Mouse (Mus musculus): ENCODE results near the gene Treh. TPM values are rescaled to one million over a fixed set of nuclear protein-coding genes. Genes with fewer than 3 reads are reported as not detected.

Treh gene
- total and polyA plus RNA-seq, 2 experiments from 2014 or later: not detected

DNA sequence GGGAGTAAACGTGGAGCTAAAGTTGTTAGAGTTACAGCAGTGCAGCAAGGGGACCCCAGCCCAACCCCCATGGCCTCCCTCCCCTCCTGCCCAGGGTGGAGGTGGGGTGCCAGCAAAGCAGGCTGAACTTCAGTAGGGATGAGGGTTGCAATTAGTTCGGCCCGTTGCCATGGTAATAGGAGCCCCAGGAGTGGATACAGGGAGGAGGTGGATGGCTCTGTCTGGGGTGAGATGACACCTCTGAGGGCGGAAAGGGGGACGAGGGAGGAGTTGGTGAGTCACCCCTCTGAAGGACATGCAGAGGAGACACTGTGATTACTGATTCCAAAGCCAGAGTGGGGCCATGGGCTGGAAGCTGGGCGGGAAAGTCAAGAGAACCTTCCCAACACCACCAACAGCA, 35.9 kb downstream of the Treh start:
- Histone ChIP-seq H3K9me3 (ENCODE audit: low read length) (no peaks in the 10 kb centered on the region), H3K27me3 (ENCODE audit: insufficient read depth, low read length) (no peaks in the 10 kb centered on the region), H3K4me1 (ENCODE audit: insufficient read depth) (no peaks in the 10 kb centered on the region; the same call in 1 of the 2 replicates), H3K27ac (ENCODE audit: low read depth, low read length) (no peak overlapping the region), H3K36me3 (ENCODE audit: insufficient read depth) (peaks cover 72% of the 10 kb centered on the region), H3K4me2 (ENCODE audit: low read depth) (no peak overlapping the region), H3K4me3 (ENCODE audit: low read depth, low read length) (no peak overlapping the region), H3K9ac (no peak overlapping the region)
- no peak for TF ChIP-seq CTCF (IDR thresholded peaks at IDR 0.05; ENCODE audit: low read depth)
- ATAC-seq: 0 out of 2 replicates have a peak, but pooled peaks have one; percentile 21
- 19% methylated on average over 6 of the region's 6 CpGs for WGBS
- DNase-seq: no peak

DNA sequence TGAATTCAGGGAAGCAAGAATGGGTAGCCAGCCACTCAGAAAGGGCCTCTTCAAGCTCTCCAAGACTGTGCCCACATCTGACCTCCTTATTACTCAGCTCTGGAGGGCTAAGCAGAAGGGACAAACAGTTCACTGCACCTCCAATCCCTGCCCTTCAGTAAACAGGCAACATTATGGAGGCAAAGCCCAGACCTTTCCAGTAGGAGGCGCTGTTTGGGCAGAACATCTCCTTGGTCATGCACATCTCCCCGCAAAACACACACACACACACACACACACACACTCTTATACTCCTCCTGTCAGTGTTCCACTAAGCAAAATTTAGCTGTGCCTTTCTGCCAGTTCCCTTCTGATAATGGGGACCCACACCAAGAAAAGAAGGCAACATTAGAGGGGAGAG, 36.6 kb downstream of the Treh start:
- Histone ChIP-seq H3K4me1 (ENCODE audit: insufficient read depth) (no peaks in the 10 kb centered on the region; the same call in 1 of the 2 replicates), H3K4me3 (ENCODE audit: low read depth, low read length) (no peak overlapping the region), H3K4me2 (ENCODE audit: low read depth) (no peak overlapping the region), H3K27me3 (ENCODE audit: insufficient read depth, low read length) (no peaks in the 10 kb centered on the region), H3K9ac (no peak overlapping the region), H3K27ac (ENCODE audit: low read depth, low read length) (no peak overlapping the region), H3K9me3 (ENCODE audit: low read length) (no peaks in the 10 kb centered on the region), H3K36me3 (ENCODE audit: insufficient read depth) (peaks cover 76% of the 10 kb centered on the region)
- WGBS: 45% methylated on average over 2 of the region's 2 CpGs
- DNase-seq (peak; percentile 53), ATAC-seq (peak; percentile 42)
- peak; percentile 71 for TF ChIP-seq CTCF (IDR thresholded peaks at IDR 0.05; ENCODE audit: low read depth)

DNA sequence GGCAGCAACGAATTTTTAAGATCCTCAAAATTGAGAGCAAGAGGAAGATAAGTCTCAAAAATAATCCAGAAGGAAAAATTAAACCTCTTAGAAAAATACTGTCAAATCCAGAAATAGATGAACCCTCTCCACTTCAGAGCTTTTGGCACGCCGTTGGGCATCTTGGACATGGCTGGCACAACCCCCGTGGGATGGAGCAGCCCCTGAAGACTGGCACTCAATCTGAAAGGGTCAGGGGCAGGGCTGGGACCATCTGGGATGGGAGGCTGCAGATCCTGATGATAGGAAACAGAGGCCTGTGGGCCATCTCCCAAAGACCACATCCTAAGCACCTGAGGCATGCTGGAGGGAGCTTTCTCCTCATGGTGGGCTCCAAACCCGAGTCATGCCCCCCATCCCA, 37.2 kb downstream of the Treh start:
- no peak overlapping the region for H3K27ac ChIP-seq (ENCODE audit: low read depth, low read length)
- DNase-seq (no peak), ATAC-seq (no peak)
- no peaks in the 10 kb centered on the region; the same call in 1 of the 2 replicates for H3K4me1 ChIP-seq (ENCODE audit: insufficient read depth)
- WGBS: 68% methylated on average over 5 of the region's 5 CpGs
- no peaks in the 10 kb centered on the region for H3K27me3 ChIP-seq (ENCODE audit: insufficient read depth, low read length)
- peaks cover 75% of the 10 kb centered on the region for H3K36me3 ChIP-seq (ENCODE audit: insufficient read depth)
- H3K4me3 ChIP-seq (ENCODE audit: low read depth, low read length): no peak overlapping the region
- H3K4me2 ChIP-seq (ENCODE audit: low read depth): no peak overlapping the region
- no peak for TF ChIP-seq CTCF (IDR thresholded peaks at IDR 0.05; ENCODE audit: low read depth)
- H3K9me3 ChIP-seq (ENCODE audit: low read length): no peaks in the 10 kb centered on the region
- no peak overlapping the region for H3K9ac ChIP-seq

DNA sequence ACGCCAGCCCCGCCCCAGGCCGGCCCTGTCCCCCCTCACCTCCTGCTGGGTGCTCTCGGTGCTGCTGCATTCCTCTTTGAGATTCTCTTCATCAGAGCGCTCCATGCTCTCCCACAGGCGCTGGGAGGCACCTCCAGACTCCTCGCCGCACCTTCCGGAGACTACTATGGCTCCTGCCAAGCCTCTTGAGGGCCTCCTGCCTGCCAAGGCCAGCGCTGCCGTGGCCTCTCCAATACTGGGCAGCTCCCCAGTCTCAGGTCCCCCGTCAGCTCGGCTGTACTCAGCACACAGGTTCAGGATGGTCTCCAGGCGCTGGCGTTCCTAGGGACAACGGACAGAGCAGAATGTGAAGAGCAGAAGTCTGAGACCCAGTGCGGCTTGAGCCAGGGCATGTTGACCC, 38.6 kb downstream of the Treh start:
- DNase-seq (no peak), ATAC-seq (no peak)
- TF ChIP-seq CTCF (IDR thresholded peaks at IDR 0.05; ENCODE audit: low read depth): no peak
- no peak overlapping the region for H3K4me2 ChIP-seq (ENCODE audit: low read depth)
- H3K4me1 ChIP-seq (ENCODE audit: insufficient read depth): no peaks in the 10 kb centered on the region; the same call in 1 of the 2 replicates
- H3K9me3 ChIP-seq (ENCODE audit: low read length): no peaks in the 10 kb centered on the region
- no peak overlapping the region for H3K27ac ChIP-seq (ENCODE audit: low read depth, low read length)
- H3K36me3 ChIP-seq (ENCODE audit: insufficient read depth): peaks cover 76% of the 10 kb centered on the region
- WGBS: 67% methylated on average over 17 of the region's 17 CpGs
- no peaks in the 10 kb centered on the region for H3K27me3 ChIP-seq (ENCODE audit: insufficient read depth, low read length)
- no peak overlapping the region for H3K9ac ChIP-seq
- H3K4me3 ChIP-seq (ENCODE audit: low read depth, low read length): no peak overlapping the region

DNA sequence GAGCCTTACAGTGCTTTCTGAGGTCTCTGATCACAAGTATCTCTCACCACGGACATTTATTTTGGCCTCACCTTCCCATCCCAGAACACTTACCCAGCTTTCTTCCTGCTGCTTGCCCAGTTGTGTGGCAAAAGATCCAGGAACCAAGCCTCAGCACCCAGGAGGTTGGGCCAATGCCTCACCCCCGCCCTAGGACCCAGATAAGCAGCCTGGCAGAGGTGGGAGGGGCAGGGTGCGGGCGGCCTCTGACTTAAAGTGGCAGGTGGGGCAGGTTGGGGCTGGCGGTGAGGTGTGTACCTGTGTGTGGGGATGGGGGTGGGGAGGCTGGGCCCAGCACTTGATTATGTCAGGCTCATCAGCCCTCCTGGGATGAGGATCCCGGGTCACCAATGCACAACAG, 40.0 kb downstream of the Treh start:
- no peaks in the 10 kb centered on the region for H3K9me3 ChIP-seq (ENCODE audit: low read length)
- H3K27me3 ChIP-seq (ENCODE audit: insufficient read depth, low read length): no peaks in the 10 kb centered on the region
- H3K27ac ChIP-seq (ENCODE audit: low read depth, low read length): no peak overlapping the region
- peaks cover 76% of the 10 kb centered on the region for H3K36me3 ChIP-seq (ENCODE audit: insufficient read depth)
- no peaks in the 10 kb centered on the region; the same call in 1 of the 2 replicates for H3K4me1 ChIP-seq (ENCODE audit: insufficient read depth)
- no peak overlapping the region for H3K4me3 ChIP-seq (ENCODE audit: low read depth, low read length)
- no peak overlapping the region for H3K9ac ChIP-seq
- no peak for TF ChIP-seq CTCF (IDR thresholded peaks at IDR 0.05; ENCODE audit: low read depth)
- ATAC-seq (no peak), DNase-seq (no peak)
- WGBS: 89% methylated on average over 6 of the region's 6 CpGs
- no peak overlapping the region for H3K4me2 ChIP-seq (ENCODE audit: low read depth)

DNA sequence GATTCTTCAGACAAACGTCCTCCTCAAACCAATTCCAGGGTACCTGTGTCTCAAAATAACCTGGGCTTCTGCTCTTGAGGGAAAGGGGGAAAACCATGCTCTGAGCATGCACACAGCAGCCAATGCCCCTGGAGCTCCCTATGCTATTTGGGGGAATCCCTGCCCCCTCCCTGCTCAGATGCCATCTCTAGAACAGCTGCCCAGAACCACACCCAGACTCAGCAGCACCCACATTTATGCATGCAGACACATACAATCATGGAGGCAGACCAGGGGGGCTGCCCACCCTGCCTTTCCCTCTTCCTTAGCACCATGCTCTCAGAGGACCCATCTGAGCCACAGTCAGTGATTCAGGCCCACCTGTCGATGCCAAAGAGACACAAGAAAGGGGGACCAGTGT, 40.5 kb downstream of the Treh start:
- no peaks in the 10 kb centered on the region for H3K9me3 ChIP-seq (ENCODE audit: low read length)

DNA sequence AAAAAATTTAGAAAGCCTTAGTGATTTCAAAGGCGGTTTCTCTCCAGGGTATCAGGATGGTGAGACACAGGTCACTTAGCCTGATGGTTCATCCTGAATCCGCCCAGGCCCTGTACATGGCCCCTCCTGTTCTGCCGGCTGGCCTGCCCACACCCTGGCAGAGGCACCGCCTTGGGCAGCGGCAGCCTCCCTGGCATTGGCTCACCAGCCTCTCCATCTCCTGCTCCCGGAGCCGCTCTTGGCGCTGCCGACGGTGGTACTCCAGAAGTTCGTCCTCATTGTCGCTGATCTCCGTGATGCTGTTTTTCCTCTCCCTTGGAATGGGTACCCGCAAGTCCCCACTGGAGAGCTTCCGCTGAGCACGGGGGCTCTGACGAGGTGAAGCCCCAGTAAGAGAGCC, 42.1 kb downstream of the Treh start:
- peaks cover 77% of the 10 kb centered on the region for H3K36me3 ChIP-seq (ENCODE audit: insufficient read depth)
- TF ChIP-seq CTCF (IDR thresholded peaks at IDR 0.05; ENCODE audit: low read depth): no peak
- H3K27ac ChIP-seq (ENCODE audit: low read depth, low read length): no peak overlapping the region
- no peak for DNase-seq
- no peak overlapping the region for H3K9ac ChIP-seq
- 81% methylated on average over 17 of the region's 17 CpGs for WGBS
- H3K4me1 ChIP-seq (ENCODE audit: insufficient read depth): peaks cover 10% of the 10 kb centered on the region
- no peak overlapping the region for H3K4me3 ChIP-seq (ENCODE audit: low read depth, low read length)
- no peaks in the 10 kb centered on the region for H3K9me3 ChIP-seq (ENCODE audit: low read length)
- ATAC-seq: no peak
- H3K4me2 ChIP-seq (ENCODE audit: low read depth): no peak overlapping the region
- H3K27me3 ChIP-seq (ENCODE audit: insufficient read depth, low read length): no peaks in the 10 kb centered on the region

More for the DNA sequence above, 40.5 kb downstream of the Treh start:
- Histone ChIP-seq H3K27me3 (ENCODE audit: insufficient read depth, low read length) (no peaks in the 10 kb centered on the region), H3K4me2 (ENCODE audit: low read depth) (no peak overlapping the region), H3K36me3 (ENCODE audit: insufficient read depth) (peaks cover 77% of the 10 kb centered on the region), H3K9ac (no peak overlapping the region), H3K4me3 (ENCODE audit: low read depth, low read length) (no peak overlapping the region), H3K4me1 (ENCODE audit: insufficient read depth) (no peaks in the 10 kb centered on the region), H3K27ac (ENCODE audit: low read depth, low read length) (no peak overlapping the region)
- TF ChIP-seq CTCF (IDR thresholded peaks at IDR 0.05; ENCODE audit: low read depth): no peak
- ATAC-seq (no peak), DNase-seq (no peak)
- 76% methylated on average over 2 of the region's 2 CpGs for WGBS
